Mouse (Mus musculus) forelimb bud, embryonic 11.5 days (tissue): ENCODE results near the gene Parp9.
"Not testable (repeated sequence)": the region's sequence is repeated elsewhere in the genome, so short reads cannot be mapped to it uniquely, and the experiment has no call there.

Source experiments
- DNase-seq: peaks from one replicate; pipeline ENCODE4 v3.0.0-alpha.2; 2012; ENCODE audit warnings: low read depth, low spot score

Parp9 gene

DNA sequence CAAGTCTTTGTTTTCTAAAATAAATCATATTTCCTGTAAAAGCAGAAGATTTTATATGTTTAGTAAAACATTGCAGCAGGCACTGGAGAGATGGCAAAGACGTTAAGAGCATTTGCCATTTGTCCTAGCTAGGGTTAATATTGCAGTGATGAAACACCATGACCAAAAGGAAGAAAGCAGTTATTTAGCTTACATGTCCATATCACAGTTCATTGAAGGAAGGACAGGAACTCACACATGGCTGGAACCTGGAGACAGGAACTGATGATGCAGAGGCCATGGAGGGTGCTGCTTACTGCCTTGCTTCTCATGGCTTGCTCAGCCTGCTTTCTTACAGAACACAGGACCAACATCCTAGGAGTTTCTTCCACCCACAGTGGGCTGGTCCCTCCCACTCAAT is 54.1 kb downstream of the Parp9 start:
- DNase-seq: no peak

DNA sequence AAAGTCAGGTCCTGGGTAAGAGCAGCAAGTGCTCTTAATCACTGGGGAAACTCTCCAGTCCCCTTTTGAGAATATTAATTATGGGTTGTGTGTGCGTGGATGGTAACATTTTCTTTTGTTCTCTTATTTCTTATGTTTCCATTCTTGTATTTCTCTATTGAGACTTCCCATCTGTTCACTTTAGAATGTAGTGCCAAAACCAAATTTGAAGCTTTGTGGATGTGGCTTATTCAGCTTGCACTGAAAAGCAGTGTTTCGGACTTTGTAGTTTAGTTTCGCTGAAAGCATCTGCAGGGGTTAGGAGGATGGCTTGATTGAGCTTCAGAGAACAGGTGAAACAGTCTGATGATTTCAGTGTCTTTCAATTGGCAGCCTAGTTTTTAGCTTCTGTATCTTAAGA is 55.0 kb downstream of the Parp9 start:
- no peak for DNase-seq

DNA sequence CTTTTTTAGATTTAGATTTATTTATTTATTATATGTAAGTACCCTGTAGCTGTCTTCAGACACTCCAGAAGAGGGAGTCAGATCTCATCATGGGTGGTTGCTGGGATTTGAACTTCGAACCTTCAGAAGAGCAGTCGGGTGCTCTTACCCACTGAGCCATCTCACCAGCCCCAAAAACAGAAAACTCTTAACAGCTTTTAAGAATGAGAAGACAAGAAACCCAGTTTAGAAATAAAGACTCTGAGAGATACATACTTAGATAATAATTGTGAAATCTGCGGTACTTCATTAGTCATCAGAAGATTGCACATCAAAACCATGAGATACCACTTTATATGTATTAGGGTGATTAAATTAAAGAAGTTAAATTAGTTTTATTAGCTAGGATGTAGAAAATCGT is 60.6 kb downstream of the Parp9 start:
- DNase-seq: not testable (repeated sequence)

DNA sequence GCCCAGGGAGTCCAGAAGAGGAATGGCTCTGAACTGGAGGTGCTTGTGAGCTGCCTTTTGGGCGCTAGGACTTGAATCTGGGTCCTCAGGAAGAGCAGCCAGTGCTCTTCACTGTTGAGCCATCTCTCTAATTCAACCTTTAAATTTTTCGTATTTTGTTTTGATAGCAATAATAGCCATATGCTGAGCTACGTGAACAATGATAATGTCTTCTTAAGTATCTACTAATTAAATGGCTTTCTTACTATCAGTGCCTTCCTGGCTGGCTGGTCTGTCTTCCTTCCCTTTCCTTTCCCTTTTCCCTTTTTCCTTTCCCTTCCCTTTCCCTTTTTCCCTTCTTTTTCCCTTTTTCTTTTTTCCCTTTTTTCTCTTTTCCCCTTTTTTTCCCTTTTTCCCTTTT is 70.1 kb downstream of the Parp9 start:
- no peak for DNase-seq

DNA sequence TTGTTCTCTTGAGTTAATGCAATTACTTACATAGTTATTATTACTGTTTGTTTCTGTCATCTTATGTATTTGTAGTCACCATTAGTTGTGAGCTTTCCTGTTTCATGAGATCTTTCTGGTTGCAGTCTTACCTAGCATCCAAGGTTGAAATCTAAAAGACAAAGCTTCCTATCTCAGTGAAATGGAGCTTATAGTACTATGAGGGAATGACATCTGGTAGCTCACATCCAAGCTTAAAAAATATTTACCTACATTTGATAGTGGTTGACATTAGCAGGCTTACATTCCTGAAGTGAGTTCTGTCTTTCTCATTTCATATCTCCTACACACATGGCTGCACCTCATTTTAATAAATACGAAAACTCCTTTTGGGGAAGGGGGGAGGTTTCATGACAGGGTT is 78.1 kb downstream of the Parp9 start:
- no peak for DNase-seq
